13 mouse cellular contexts compared by ENCODE assay signal in genomic region chr16:23482846-23483245, GRCm38 (mm10). TPM values are rescaled to one million over a fixed set of nuclear protein-coding genes. Genes with fewer than 3 reads are reported as not detected.
"Had no signal": no experiment of that assay in that cellular context is flagged by ENCODE, and none has a peak within 500 bp of the region (broad histone marks: within the 10 kb centered on the region; RNA-seq: fewer than 3 reads in every experiment).

No protein-coding gene starts in this region.

- DNase-seq: lung, embryonic 14.5 days; retina, postnatal 1 day; right cerebral cortex, adult 18-20 months; right cerebral cortex, postnatal 25 days; right cerebral cortex, postnatal 4 days; spleen, adult 18-20 months; thymus, adult 18-20 months; thymus, postnatal 14 days; thymus, postnatal 36 days had no signal

- ATAC-seq: midbrain, embryonic 13.5 days; midbrain, embryonic 15.5 days had no signal

RNA-seq across cellular contexts. Expression of gene Masp1, which starts 37.8 kb away (rescaled TPM):
- total RNA-seq: megakaryocyte, adult 5-6 weeks; megakaryocyte-erythroid progenitor cell, adult 5-6 weeks had no signal

RNA-seq across cellular contexts. Expression of gene Rtp1, which starts 53.9 kb away (rescaled TPM):
- total RNA-seq: megakaryocyte, adult 5-6 weeks; megakaryocyte-erythroid progenitor cell, adult 5-6 weeks had no signal
